Mouse (Mus musculus) liver, embryonic 14.5 days (tissue): ENCODE measurements around the gene Smco3. TPM values are rescaled to one million over a fixed set of nuclear protein-coding genes. Genes with fewer than 3 reads are reported as not detected.

ENCODE experiments used
- ATAC-seq: fragments of 200-750 bp; cut with Nextera tagmentation; 2 replicates; pipeline ENCODE4 v1.8.0; 2017; ENCODE audit warnings: moderate number of reproducible peaks, mild to moderate bottlenecking, moderate library complexity; ENCODE audit not compliant: insufficient read depth
- DNase-seq, 3 experiments: peaks; one replicate each; pipeline ENCODE4 v3.0.0-alpha.2; 2012 to 2013; ENCODE audit warnings: low read depth in 3 of 3, low spot score in 3 of 3
- H3K27ac ChIP-seq: fragments of 300-500 bp; sonication (generic); 2 replicates; pipeline ENCODE4 v1.5.1; 2014; ENCODE audit warnings: moderate library complexity, mild to moderate bottlenecking, control low read depth, inconsistent platforms
- H3K27me3 ChIP-seq: fragments of 300-500 bp; sonication (generic); 2 replicates; pipeline ENCODE4 v1.6.1; 2014; ENCODE audit warnings: mild to moderate bottlenecking, low read length, moderate library complexity; ENCODE audit not compliant: control insufficient read depth, insufficient read depth
- H3K36me3 ChIP-seq: fragments of 300-500 bp; sonication (generic); replicated peaks from 2 replicates; pipeline ENCODE4 v1.6.1; 2014; ENCODE audit warnings: low read depth; ENCODE audit not compliant: control insufficient read depth, insufficient read depth
- H3K4me1 ChIP-seq, 2 experiments: fragments of 200-500 bp in 1 of 2; fragments of 300-500 bp in 1 of 2; sonication (generic) in 1 of 2; replicated peaks; 2 replicates each; pipeline ENCODE4 v1.6.1; 2012 to 2014; ENCODE audit warnings: antibody characterized with exemption in 1 of 2, inconsistent platforms in 1 of 2, low read length in 1 of 2; ENCODE audit not compliant: control insufficient read depth in 2 of 2, insufficient read depth in 2 of 2
- H3K4me2 ChIP-seq: fragments of 300-500 bp; sonication (generic); 2 replicates; pipeline ENCODE4 v1.6.1; 2014; ENCODE audit warnings: low read depth, mild to moderate bottlenecking, control low read depth, moderate library complexity
- H3K4me3 ChIP-seq, 2 experiments: fragments of 200-500 bp in 1 of 2; fragments of 300-500 bp in 1 of 2; sonication (generic) in 1 of 2; 2 replicates each; pipeline ENCODE4 v1.5.1; 2012 to 2014; ENCODE audit warnings: low read depth in 2 of 2, low read length in 2 of 2, mild to moderate bottlenecking in 2 of 2, control low read depth in 1 of 2, inconsistent platforms in 1 of 2, moderate library complexity in 1 of 2; ENCODE audit not compliant: insufficient read depth in 1 of 2
- H3K9ac ChIP-seq: fragments of 300-500 bp; sonication (generic); replicated peaks from 2 replicates; pipeline ENCODE4 v1.6.1; 2014; ENCODE audit warnings: mild to moderate bottlenecking, control low read depth, moderate library complexity
- H3K9me3 ChIP-seq: fragments of 300-500 bp; sonication (generic); 2 replicates; pipeline ENCODE4 v1.6.1; 2016; ENCODE audit warnings: low read length, mixed read lengths; ENCODE audit not compliant: control insufficient read depth
- CTCF ChIP-seq: IDR thresholded peaks from 2 replicates; pipeline ENCODE4 v1.5.1; 2016; ENCODE audit warnings: antibody characterized with exemption, low read depth, control low read depth
- EP300 ChIP-seq: IDR thresholded peaks from 2 replicates; pipeline ENCODE4 v1.6.1; 2016; ENCODE audit warnings: antibody characterized with exemption, low read depth
- WGBS: fragments of 180-500 bp; shearing (Covaris S2); extraction: QIAGEN DNeasy Blood & Tissue Kit; methylation state at CpG from one replicate; pipeline ENCODE4 v1.1.7; 2014; ENCODE audit not compliant: insufficient replicate concordance; 5-methylcytosine and 5-hydroxymethylcytosine counted together
- polyA plus RNA-seq, 2 experiments: library from polyadenylated mRNA; depleted of rRNA in 1 of 2; stranded (reverse) in 1 of 2; unstranded in 1 of 2; fragments of >200 nt; fragmentation: Nextera tagmentation in 1 of 2; extraction: Ambion mirVana in 1 of 2; gene quantifications; 2 replicates each; pipeline versions ENCODE4 v1.2.1 to v1.2.3; 2012 to 2014

Smco3 gene
- polyA plus RNA-seq, 2 experiments, result 0.11 TPM; not detected in 1

DNA sequence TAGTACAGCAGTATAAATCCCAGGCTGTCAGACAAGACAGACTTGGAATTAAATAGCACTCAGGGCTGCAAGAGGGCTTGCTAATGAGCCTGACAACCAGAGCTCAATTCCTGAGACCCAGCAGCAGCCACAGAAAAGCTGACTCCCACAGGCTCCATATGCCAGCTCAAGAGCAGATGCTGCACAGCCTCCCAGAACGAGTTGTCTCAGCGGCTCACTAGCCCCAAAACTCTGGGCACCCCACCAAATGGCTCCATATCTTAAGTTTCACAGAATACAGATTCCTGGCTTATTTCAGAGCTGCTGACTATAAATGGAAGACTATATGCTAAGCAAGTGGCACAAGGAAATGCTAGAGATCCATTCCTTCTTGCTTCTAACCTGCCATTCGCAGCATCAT is 17.7 kb downstream of the Smco3 start:
- no peak for DNase-seq
- no peak overlapping the region for H3K4me3 ChIP-seq
- no peaks in the 10 kb centered on the region for H3K4me1 ChIP-seq
- no peaks in the 10 kb centered on the region for H3K27me3 ChIP-seq
- no peak overlapping the region for H3K27ac ChIP-seq
- 88% methylated on average over 3 of the region's 3 CpGs for WGBS
- no peak overlapping the region for H3K9ac ChIP-seq
- H3K9me3 ChIP-seq, result no peaks in the 10 kb centered on the region
- no peak for ATAC-seq
- peaks cover 95% of the 10 kb centered on the region for H3K36me3 ChIP-seq
- TF ChIP-seq EP300, result no peak
- no peak for TF ChIP-seq CTCF
- H3K4me2 ChIP-seq, result no peak overlapping the region

DNA sequence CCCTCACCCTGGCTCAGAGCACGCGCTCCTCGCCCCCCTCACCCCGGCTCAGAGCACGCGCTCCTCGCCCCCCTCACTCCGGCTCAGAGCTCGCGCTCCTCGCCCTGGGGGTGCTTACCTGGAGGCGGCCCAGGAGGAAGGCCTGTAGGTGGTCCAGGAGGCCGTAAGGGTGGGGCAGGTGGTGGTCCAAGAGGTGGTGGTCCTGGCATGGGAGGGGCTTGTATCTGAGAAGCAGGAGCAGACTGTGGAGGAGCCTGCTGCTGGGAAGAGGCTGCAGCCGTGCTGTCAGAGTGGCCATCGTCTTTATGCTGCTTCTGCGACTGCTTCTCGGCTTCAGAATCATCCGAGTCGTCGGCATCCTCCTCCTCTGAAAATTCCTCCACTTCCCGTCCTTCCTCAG is 18.4 kb downstream of the Smco3 start:
- H3K9me3 ChIP-seq, result no peaks in the 10 kb centered on the region
- 95% methylated on average over 21 of the region's 21 CpGs for WGBS
- no peak for TF ChIP-seq EP300
- TF ChIP-seq CTCF, result no peak
- no peak overlapping the region for H3K4me3 ChIP-seq
- no peak overlapping the region for H3K4me2 ChIP-seq
- no peak overlapping the region for H3K9ac ChIP-seq
- DNase-seq (no peak), ATAC-seq (no peak)
- no peaks in the 10 kb centered on the region for H3K4me1 ChIP-seq
- no peak overlapping the region for H3K27ac ChIP-seq
- no peaks in the 10 kb centered on the region for H3K27me3 ChIP-seq
- peaks cover 95% of the 10 kb centered on the region for H3K36me3 ChIP-seq

DNA sequence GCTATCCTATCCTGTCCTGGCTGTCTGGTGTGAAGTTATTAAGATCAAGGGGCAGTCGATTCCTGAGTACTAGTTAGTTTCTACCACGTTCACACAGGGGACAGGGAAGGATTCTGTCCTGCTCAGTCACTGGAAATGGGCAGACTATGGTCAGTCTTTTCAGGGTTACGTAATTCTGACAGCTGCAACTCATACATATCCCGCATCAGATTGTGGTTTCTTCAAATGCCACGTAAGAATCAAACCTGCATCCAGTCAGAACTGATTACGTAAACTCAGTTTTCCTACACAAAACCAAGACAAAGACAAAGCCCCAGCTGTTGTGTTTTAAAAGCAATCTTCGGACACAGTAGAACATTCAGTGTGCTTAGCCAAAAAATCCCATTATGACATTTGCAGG is 19.9 kb downstream of the Smco3 start:
- TF ChIP-seq CTCF (no peak), EP300 (no peak)
- WGBS, result 82% methylated on average over 7 of the region's 7 CpGs
- Histone ChIP-seq H3K9ac (no peak overlapping the region), H3K36me3 (peaks cover 82% of the 10 kb centered on the region), H3K4me3 (no peak overlapping the region), H3K9me3 (no peaks in the 10 kb centered on the region), H3K27ac (no peak overlapping the region), H3K27me3 (no peaks in the 10 kb centered on the region), H3K4me1 (peaks cover 1 to 2% of the 10 kb centered on the region in 2 experiments), H3K4me2 (no peak overlapping the region)
- no peak for ATAC-seq
- no peak for DNase-seq

DNA sequence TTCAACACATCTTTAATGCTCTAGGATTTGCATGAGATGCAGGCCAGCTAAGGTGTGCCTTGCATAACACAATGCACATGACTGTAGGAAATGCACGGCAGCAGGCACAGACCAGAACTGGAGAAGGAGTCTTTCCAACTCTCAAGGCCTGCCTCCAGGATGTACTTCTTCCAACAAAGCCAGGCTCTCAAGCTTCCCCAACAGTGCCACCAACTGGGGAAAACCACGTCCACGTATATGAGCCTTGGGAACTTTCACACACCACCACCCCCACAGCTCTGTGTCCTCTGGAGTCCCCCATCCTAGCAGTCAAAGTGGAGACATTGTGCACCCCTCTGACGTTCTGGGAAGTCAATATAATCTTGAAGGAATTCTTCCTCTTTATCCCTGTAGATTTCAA is 22.1 kb downstream of the Smco3 start:
- 49% methylated on average over 4 of the region's 4 CpGs for WGBS
- no peaks in the 10 kb centered on the region for H3K9me3 ChIP-seq
- no peak overlapping the region for H3K4me2 ChIP-seq
- TF ChIP-seq EP300 (no peak), CTCF (peak; percentile 46)
- ATAC-seq (no peak), DNase-seq (no peak)
- no peak overlapping the region for H3K4me3 ChIP-seq
- no peak overlapping the region for H3K9ac ChIP-seq
- H3K27me3 ChIP-seq, result no peaks in the 10 kb centered on the region
- H3K36me3 ChIP-seq, result peaks cover 61% of the 10 kb centered on the region
- H3K27ac ChIP-seq, result no peak overlapping the region
- H3K4me1 ChIP-seq, result peaks cover 10 to 11% of the 10 kb centered on the region in 2 experiments

DNA sequence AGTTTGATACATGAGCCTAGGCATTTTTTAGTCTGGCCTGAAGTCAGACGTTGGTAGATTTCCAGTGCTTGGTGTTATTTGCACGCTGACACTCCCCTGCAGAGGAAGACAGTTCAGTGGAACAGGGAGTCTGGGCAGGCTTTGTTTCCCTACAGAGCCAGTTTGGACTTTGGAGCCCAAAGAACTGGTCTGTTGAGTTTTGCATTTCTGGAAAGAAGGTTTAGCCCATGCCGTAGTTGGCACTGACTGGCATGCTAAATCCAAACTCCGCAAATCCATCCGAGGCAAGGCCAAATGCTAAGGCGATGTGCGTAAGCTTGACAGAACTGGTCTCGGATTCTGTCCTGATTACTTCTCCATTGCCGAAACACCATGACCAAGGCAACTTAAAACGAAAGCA is 24.1 kb downstream of the Smco3 start:
- TF ChIP-seq CTCF (no peak), EP300 (no peak)
- H3K9ac ChIP-seq, result no peak overlapping the region
- 78% methylated on average over 10 of the region's 10 CpGs for WGBS

More for the DNA sequence above, 24.1 kb downstream of the Smco3 start:
- Histone ChIP-seq H3K36me3 (peaks cover 42% of the 10 kb centered on the region), H3K4me2 (no peak overlapping the region), H3K4me3 (no peak overlapping the region), H3K9me3 (no peaks in the 10 kb centered on the region), H3K27me3 (no peaks in the 10 kb centered on the region), H3K27ac (no peak overlapping the region), H3K4me1 (peaks cover 21 to 25% of the 10 kb centered on the region in 2 experiments)
- ATAC-seq, result no peak
- DNase-seq, result no peak
